ENCODE assay signal across 26 mouse cellular contexts in the genomic region with DNA sequence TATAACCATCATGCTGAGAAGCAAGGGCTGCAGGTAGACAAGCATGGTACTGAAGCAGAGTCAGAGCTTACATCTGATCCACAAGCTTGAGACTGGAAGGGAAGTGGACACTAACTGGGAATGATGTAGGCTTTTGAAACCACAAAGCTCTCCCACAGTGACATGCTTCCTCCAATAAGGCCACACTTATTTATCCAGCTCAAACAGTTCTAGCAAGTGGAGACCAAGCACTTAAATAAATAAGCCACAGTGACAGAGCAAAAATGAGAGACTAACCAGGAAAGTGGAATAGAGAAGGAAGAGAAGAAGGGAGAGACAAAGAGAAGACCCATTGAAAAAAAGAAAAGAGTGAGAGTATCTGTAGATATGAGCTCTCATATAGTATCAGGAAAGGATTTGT.
"Had no signal": no experiment of that assay in that cellular context is flagged by ENCODE, and none has a peak within 500 bp of the region (broad histone marks: within the 10 kb centered on the region; RNA-seq: fewer than 3 reads in every experiment).

No protein-coding gene starts in this region.

- H3K4me1 ChIP-seq: heart, embryonic 13.5 days; heart, embryonic 15.5 days; hindbrain, embryonic 13.5 days; hindbrain, embryonic 15.5 days; kidney, embryonic 15.5 days; limb, embryonic 10.5 days; limb, embryonic 12.5 days; liver, embryonic 12.5 days had no signal

- H3K4me2 ChIP-seq: heart, embryonic 11.5 days; heart, embryonic 13.5 days; heart, embryonic 15.5 days; hindbrain, embryonic 13.5 days; hindbrain, embryonic 15.5 days; kidney, embryonic 15.5 days; limb, embryonic 12.5 days; liver, embryonic 12.5 days had no signal

- ATAC-seq: hindbrain, postnatal 0 days; intestine, embryonic 16.5 days; liver, embryonic 12.5 days had no signal

- H3K9me3 ChIP-seq: heart, embryonic 13.5 days; heart, embryonic 15.5 days; hindbrain, embryonic 13.5 days; hindbrain, embryonic 15.5 days; kidney, embryonic 15.5 days; limb, embryonic 10.5 days; limb, embryonic 12.5 days; liver, embryonic 12.5 days had no signal

- H3K36me3 ChIP-seq: heart, embryonic 13.5 days; heart, embryonic 15.5 days; hindbrain, embryonic 13.5 days; hindbrain, embryonic 15.5 days; kidney, embryonic 15.5 days; limb, embryonic 10.5 days; limb, embryonic 12.5 days; liver, embryonic 12.5 days had no signal

- H3K27ac ChIP-seq: heart, embryonic 13.5 days; heart, embryonic 15.5 days; hindbrain, embryonic 13.5 days; hindbrain, embryonic 15.5 days; hindbrain, postnatal 0 days; kidney, embryonic 15.5 days; kidney, postnatal 0 days; layer of hippocampus, adult 2 months; left cerebral cortex, adult 2 months; limb, embryonic 10.5 days; limb, embryonic 12.5 days; liver, embryonic 12.5 days; liver, embryonic 14.5 days had no signal

- DNase-seq: gastrocnemius, postnatal 14 days; gastrocnemius, postnatal 36 days; heart, adult 18-20 months; heart, postnatal 14 days; heart, postnatal 4 days; kidney, adult 11 months; kidney, adult 2 months; kidney, adult 9 months; kidney, postnatal 14 days; kidney, postnatal 36 days; liver had no signal

- H3K9ac ChIP-seq: heart, embryonic 13.5 days; heart, embryonic 15.5 days; hindbrain, embryonic 13.5 days; hindbrain, embryonic 15.5 days; kidney, embryonic 15.5 days; limb, embryonic 12.5 days; liver, embryonic 12.5 days; liver, embryonic 14.5 days had no signal

- H3K27me3 ChIP-seq: heart, embryonic 13.5 days; heart, embryonic 15.5 days; hindbrain, embryonic 13.5 days; hindbrain, embryonic 15.5 days; kidney, embryonic 15.5 days; limb, embryonic 12.5 days; liver, embryonic 12.5 days had no signal

- H3K4me3 ChIP-seq: heart, embryonic 13.5 days; heart, embryonic 15.5 days; hindbrain, embryonic 13.5 days; hindbrain, embryonic 15.5 days; kidney, embryonic 15.5 days; layer of hippocampus, adult 2 months; left cerebral cortex, adult 2 months; limb, embryonic 10.5 days; limb, embryonic 12.5 days; liver, embryonic 12.5 days had no signal
